Mouse (Mus musculus) embryo, embryonic 9.5 days (tissue): ENCODE results near the gene Gm49318.
A peak's percentile ranks its signal among the peaks of the same experiment; 100 is the strongest.

Experiments used
- DNase-seq: peaks from one replicate; pipeline ENCODE4 v3.0.0-alpha.2; 2017; ENCODE audit errors: extremely low spot score

Gm49318 gene

GRCm38 (mm10) chr9:22030386-22030785 lies 40.7 kb downstream of the Gm49318 start:
- no peak for DNase-seq

- peak; percentile 43 for DNase-seq
Measured at GRCm38 (mm10) chr9:22028467-22028866, 42.6 kb downstream of the Gm49318 start.

DNA sequence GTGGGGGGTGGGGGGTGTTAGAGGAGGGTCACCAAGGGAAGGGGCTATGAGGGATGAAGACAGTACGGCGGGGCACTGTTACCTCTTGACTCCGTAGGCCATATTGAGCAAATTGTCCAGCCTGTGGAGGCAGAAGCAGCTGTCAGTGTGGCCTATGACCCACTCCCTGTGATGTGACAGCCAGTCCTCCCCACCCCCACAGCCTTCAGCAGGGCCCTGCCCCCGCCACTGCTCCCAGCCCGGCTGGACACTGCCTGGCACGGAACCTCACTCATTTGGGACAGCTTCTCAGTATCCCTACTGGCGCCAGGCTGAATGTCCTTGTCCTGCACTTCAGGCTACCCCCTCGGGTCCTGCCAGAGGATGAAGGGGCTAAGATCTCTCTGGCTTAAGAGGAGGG lies 46.5 kb downstream of the Gm49318 start:
- DNase-seq: no peak

GRCm38 (mm10) chr9:22017208-22017825 lies 53.7 kb downstream of the Gm49318 start:
- DNase-seq: no peak

- no peak for DNase-seq
Measured at GRCm38 (mm10) chr9:22016245-22016644, 54.8 kb downstream of the Gm49318 start.

DNA sequence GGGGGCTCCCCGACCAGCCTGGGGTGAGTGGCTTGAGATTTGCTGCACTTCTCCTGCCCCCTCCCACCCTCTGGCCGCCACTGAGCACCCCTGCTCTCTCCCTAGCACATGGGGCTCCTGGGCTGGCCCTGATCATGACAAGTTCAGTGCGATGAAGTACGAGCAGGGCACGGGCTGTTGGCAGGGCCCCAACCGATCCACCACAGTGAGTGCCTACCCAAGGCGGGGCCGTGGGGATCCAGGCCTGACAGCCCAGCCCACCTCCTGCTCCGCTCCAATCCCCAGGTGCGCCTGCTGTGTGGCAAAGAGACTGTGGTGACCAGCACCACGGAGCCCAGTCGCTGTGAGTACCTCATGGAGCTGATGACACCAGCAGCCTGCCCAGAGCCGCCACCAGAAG lies 58.3 kb downstream of the Gm49318 start:
- DNase-seq: no peak

DNA sequence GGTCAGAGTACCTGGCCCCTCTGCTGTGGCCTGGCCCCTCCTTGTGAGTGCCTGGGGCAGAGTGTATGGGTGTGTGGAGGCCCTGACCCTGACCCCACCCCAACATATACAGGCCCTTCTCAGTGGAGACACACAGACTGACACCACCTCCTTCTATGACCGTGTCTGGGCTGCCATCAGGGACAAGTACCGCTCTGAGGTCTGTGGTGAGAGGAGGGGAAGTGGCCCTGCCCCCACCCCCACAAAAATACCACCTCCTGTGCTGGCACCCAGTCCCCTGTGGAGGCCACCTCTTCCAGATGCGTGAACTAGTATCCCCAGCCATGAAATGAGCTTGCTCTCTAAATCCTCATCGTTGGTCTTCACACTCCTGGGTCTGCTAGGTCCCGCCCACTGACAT lies 60.0 kb downstream of the Gm49318 start:
- no peak for DNase-seq

- DNase-seq: no peak
Measured at GRCm38 (mm10) chr9:22004546-22004945, 66.5 kb downstream of the Gm49318 start.

DNA sequence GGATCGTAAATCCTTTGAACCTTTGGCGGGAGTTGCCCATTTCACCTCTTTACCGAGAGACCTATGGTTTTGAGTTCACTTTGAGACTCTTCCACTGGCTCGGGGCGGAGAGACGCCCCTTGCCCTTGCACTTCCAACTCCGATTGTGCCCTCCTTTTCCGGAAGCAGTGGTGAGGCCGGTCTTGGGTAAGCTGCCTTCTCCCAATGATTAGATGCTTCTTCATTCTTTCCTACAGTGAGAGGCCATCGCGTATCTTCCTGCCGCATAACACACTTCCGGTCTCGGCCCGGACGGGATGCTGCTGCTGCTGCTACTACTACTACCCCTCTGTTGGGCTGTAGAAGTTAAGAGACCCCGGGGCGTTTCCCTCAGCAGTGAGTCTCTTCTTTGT lies 67.9 kb downstream of the Gm49318 start:
- DNase-seq: no peak

DNA sequence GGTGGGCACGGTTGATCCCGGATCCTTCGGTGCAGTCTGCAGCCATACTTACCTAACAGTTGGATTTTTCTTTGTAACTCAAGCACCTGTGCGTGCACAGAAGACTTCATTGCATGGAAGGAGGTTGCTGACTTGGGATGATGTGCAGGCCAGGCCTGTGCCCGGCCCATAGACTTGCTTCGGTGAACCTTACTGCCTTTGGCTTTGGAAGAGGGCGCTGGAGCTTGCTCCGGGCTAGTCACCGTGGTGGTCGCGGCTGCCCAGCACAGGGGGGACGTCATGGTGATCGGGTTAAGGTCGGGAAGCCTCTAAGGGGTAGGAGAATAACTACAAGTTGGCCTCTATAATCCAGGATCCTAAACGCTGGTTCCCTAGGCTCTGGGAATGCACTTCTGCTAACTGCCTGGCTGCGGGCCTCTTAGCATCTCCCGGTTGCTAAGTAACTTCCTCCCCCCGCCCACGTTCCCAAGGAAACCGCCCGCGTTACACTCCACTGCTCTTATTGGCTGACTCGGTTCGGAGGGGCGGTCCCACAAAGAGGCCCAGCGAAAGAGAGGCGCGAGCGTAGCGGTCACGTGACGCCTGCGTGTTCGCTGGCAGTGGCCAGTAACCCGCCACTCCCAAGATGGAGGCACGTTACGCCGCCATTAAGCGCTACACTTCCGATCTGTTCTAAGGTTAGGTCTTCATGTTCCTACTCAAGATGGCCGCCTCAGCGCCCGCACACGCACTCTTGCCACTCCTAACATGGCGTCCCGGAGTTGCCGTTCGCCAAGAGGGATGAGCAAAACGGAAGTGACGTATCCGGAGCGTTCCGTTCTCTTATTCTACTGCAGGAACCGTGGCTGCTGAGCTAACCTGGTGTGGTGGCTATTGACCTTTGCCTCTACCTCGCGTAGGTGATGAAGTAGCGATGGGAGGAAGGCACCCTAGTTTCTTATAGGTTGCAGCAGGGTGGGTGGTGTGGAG lies 68.6 kb downstream of the Gm49318 start, which contains the start of the genes Ccdc151 and Prkcsh:
TSS of gene Ccdc151 (minus strand) at position 441 of the 969 bp plus-strand sequence.
TSS of gene Prkcsh (plus strand) at position 613 of the 969 bp plus-strand sequence.
- peak; percentile 98 for DNase-seq

DNA sequence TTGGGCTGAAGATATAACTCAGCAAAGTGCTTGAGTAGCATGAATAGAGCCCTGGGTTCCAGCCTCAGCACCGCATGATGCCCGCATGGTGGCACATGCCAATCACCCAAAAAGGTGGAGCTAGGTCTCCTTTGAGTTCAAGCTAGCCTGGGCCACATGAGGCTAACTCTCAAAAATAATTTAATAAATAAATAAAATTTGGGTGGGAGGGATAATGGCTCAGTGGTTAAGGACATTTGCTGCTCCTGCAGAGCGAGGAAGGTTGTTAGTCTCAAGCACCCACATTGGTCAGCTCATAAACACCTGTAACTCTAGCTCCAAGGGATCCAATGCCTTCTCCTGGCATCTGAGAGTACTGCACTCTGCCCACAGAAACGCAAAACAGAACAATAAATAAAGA lies 69.4 kb downstream of the Gm49318 start:
- DNase-seq: no peak

GRCm38 (mm10) chr9:22000296-22000695 lies 70.8 kb downstream of the Gm49318 start:
- DNase-seq: no peak

DNA sequence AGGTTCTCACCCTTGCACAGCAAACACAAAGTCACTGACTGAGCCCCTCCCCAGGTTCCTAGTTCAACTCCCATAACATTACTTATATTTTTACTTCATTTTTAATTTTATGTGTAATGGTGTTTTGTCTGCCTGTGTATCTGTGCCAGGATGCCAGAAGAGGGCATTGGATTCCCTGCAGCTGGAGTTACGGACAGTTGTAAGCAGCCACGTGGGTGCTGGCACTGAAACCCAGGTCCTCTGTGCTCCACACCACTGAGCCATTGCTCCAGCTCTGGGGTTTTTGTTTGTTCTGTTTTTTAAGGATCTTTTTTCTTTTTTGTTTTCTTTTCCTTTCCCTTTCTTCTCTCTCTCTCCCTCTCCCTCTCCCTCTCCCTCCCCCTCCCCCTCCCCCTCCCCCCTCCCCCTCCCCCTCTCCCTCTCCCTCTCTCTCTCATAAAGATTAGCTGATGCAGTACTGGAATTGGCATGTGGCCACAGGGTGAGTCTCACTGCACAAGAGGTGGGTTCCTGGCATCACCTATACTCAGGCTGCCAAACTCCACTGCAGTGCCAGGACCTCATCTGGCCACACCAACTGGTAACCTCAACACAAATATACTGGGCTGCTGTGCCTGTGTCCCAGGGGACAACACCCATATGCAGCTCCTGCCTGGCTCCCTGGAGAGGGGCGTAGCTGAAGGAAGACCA lies 74.7 kb downstream of the Gm49318 start:
- DNase-seq: no peak

DNA sequence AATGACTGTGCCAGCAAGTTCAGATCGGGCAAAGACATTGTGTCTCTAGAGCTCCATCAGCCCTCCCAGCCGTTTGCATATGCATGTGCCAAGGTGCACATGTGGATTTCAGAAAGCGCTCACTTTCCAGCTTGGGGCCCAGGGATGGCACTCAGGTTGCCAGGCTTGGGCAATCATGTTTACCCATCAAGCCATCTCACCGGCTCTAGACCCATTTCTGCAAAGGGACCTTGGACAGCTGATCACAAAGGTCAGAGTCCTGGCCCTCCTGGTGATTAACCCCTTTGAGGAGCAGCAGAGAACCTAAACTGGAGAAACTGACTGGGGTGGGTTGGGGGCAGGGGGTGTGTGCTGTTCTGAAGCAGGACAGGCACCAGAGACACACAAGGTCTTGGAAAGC lies 78.8 kb downstream of the Gm49318 start:
- DNase-seq: no peak

DNA sequence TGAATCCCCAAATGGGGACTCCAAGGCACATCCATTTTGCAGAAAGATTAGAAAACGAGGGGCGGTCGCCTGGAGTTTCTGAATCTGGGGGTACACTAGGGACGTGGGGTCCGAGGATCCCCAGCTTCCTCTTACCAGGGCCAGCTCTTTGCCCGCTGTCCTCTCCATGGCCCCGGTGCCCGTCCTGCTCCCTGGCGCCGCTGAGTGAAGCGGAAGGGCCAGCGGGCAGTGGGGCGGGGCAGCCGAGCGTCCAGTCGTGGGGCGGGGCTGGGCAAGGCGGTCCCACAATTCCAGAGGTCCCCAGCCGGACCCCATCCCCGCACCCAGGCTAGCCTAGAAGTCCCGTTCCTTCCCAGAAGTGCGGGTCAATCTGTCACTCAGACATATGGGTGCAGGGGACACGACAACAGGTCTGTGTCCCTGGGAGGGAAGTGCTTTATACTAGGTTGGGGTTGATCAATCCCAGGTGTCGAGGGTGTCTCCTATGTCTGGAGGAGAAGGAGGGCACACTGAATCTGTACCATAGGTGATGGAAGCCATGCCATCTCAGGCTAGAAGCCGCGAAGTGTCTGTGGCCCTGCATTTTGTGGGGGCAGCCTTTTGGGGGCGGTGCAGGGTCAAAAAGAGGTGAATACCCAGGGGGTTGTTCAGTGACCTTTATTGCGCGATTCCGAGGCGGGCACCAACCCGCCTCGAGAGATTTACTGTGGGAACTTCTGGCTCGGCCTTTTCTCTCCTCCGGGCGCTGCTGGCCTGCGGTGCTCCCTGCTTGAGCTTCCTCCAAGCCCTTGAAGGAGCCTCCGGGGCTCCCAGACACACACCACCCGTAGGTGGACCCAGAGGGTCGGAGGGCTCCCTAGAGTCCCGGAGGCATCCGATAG lies 81.6 kb downstream of the Gm49318 start, which contains the start of gene Rgl3:
TSS of gene Rgl3 (minus strand) at position 217 of the 881 bp plus-strand sequence.
- peak; percentile 64 for DNase-seq

- peak; percentile 41 for DNase-seq
Measured at GRCm38 (mm10) chr9:21988421-21989101, 82.5 kb downstream of the Gm49318 start.

- no peak for DNase-seq
Measured at GRCm38 (mm10) chr9:21987592-21988342, 83.3 kb downstream of the Gm49318 start.
